Mouse (Mus musculus): ENCODE measurements at regions not wholly inside any gene's neighbourhood (a gene's known extent, or its start where the extent isn't known, plus 50 kb on each side); places are given as distances from the start of the nearest gene placed in this dataset.

DNA sequence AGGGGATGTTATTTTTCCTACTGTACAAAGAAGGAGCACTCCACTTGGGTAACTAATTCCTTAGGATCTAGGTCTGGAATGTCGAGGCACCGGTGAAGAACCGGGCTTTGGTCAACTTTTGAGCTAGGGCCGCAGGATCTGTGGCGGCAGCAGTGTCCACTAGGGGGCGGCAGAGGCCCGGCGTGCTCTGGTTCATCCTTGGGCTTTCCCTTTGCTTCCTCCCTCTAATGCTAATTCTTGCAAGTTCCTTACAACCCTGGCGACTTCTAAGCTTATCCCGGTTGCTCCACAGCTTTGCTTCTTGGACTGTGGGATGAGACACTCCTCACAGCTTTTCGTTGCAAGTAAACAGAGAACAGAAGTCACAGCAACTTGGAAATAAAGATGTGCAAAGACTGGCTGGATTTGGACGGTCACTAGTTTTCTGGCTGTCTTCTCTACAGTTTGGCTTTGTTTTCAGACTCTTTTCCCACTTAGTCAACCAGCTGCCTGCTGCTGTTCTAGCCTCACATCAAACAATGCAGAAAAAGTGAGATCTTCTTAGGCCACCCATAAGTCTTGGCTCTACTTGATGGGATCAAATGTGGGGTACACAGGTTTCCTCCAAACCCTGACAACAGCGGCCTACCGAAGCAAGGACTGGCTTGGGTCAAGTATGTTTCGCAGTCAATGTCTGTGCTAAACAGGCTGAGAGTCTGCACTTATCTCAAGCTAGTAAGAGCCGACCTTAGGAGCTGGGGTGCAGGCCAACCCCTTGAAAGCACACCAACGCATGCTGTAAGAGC, 51.2 kb upstream of the Tmem72 start:
- H3K4me2 ChIP-seq (ENCODE audit: low read depth, low read length, poor library complexity, severe bottlenecking), result no peak overlapping the region
- ATAC-seq (ENCODE audit: low FRiP score), result 0 out of 2 replicates have a peak, but pooled peaks have one; percentile 31
- no peaks in the 10 kb centered on the region for H3K9me3 ChIP-seq (ENCODE audit: low read length)

DNA sequence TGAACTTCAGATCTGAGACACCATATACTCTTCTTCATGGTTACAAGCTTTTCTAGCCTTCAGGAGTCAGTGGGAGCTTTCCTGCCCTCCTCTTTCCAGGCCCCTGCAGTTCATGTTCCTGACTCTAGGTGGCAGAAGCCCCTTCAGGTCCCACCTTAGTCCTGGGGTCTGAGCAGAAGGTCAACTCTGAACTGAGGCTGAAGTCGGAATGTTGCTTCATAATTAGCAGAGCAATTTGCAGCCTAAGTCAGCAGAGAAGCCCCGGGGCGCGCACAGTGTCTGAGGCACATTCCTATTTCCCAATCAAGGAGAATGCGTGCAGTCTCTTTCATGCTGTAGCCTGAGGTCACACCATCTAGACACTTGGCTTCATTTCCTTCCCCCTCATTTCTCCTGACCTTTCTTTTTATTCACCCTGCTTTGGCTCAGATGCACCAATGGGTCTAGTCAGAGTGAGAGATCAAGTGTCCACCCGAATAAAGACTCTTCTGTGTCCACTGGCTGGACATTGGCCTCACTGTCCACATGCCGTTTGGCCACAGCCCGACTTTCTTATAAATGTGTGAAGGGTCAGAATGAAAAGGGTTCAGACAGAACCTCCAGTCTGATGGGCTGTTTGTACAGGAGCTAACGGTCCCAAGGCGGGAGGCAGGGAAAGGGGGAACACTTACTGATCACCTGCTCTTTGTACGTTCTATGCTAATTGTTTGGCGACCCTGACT, 58.4 kb upstream of the Tmem72 start:
- TF ChIP-seq CTCF (IDR thresholded peaks at IDR 0.05), result peak; percentile 69
- ATAC-seq (ENCODE audit: low FRiP score) (no peak), DNase-seq (ENCODE audit: low spot score) (peak; percentile 20)
- Histone ChIP-seq H3K9ac (replicated peaks; ENCODE audit: low read length, poor library complexity, severe bottlenecking) (no peak overlapping the region), H3K27ac (ENCODE audit: low read depth, low read length) (no peak overlapping the region), H3K4me3 (ENCODE audit: low read depth, low read length) (no peak overlapping the region), H3K4me2 (ENCODE audit: low read depth, low read length, poor library complexity, severe bottlenecking) (no peak overlapping the region), H3K27me3 (ENCODE audit: insufficient read depth, low read length) (no peaks in the 10 kb centered on the region), H3K4me1 (ENCODE audit: insufficient read depth, low read length) (no peaks in the 10 kb centered on the region), H3K36me3 (ENCODE audit: insufficient read depth, low read length) (no peaks in the 10 kb centered on the region), H3K9me3 (ENCODE audit: low read length) (no peaks in the 10 kb centered on the region)
- 83% methylated on average over 12 of the region's 12 CpGs for WGBS

More for the DNA sequence above, 51.2 kb upstream of the Tmem72 start:
- no peak overlapping the region for H3K9ac ChIP-seq (replicated peaks; ENCODE audit: low read length, poor library complexity, severe bottlenecking)
- H3K36me3 ChIP-seq (ENCODE audit: insufficient read depth, low read length), result no peaks in the 10 kb centered on the region
- no peak overlapping the region for H3K4me3 ChIP-seq (ENCODE audit: low read depth, low read length)
- TF ChIP-seq CTCF (IDR thresholded peaks at IDR 0.05), result peak; percentile 97
- peak; percentile 72 for DNase-seq (ENCODE audit: low spot score)
- WGBS, result 37% methylated on average over 17 of the region's 17 CpGs
- no peaks in the 10 kb centered on the region for H3K27me3 ChIP-seq (ENCODE audit: insufficient read depth, low read length)
- no peaks in the 10 kb centered on the region for H3K4me1 ChIP-seq (ENCODE audit: insufficient read depth, low read length)
- H3K27ac ChIP-seq (ENCODE audit: low read depth, low read length), result no peak overlapping the region

DNA sequence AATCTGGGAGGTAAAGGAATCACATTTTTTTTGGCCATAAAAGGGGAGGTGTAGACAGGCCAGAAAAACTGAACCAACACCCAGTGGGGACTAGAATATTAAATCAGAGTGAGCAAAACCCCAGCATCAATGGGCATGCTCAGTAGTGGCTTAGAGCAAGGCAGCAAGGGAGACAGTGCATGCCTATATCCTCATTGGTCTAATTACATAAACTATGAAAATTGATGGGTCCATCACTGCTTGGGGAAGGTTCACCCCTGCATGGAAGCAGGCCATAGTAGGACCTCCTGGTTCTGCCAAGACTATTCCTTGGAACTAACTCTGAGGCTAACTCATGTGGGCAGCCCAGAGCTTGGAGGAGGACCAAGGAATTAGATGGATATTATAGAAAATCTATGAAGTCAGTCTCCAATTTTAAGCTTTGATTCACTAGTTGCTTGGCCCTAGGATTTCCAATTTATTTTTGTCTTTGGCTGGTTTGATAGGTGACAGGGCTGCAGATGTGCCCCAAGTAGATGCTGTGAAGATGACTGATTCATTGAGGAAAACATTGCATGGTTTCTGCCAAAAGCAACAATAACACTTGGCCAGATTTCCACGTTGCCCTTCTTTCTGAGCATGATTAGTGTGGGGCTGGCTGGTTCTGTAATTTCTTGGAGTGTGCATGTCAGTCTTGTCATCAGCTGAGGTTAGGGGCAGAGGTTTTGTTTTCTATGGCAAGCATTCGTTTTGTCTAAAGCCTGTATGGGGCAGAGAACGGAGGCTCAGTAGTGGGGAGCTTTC, 70.0 kb upstream of the Tmem72 start:
- TF ChIP-seq CTCF (IDR thresholded peaks at IDR 0.05), result no peak
- H3K36me3 ChIP-seq (ENCODE audit: insufficient read depth, low read length), result no peaks in the 10 kb centered on the region
- H3K9ac ChIP-seq (replicated peaks; ENCODE audit: low read length, poor library complexity, severe bottlenecking), result no peak overlapping the region
- no peak for ATAC-seq (ENCODE audit: low FRiP score)
- H3K27ac ChIP-seq (ENCODE audit: low read depth, low read length), result no peak overlapping the region
- 52% methylated on average over 3 of the region's 3 CpGs for WGBS
- H3K4me3 ChIP-seq (ENCODE audit: low read depth, low read length), result no peak overlapping the region
- DNase-seq (ENCODE audit: low spot score), result peak; percentile 14
- no peaks in the 10 kb centered on the region for H3K27me3 ChIP-seq (ENCODE audit: insufficient read depth, low read length)
- no peaks in the 10 kb centered on the region for H3K4me1 ChIP-seq (ENCODE audit: insufficient read depth, low read length)
- H3K9me3 ChIP-seq (ENCODE audit: low read length), result no peaks in the 10 kb centered on the region
- H3K4me2 ChIP-seq (ENCODE audit: low read depth, low read length, poor library complexity, severe bottlenecking), result no peak overlapping the region

DNA sequence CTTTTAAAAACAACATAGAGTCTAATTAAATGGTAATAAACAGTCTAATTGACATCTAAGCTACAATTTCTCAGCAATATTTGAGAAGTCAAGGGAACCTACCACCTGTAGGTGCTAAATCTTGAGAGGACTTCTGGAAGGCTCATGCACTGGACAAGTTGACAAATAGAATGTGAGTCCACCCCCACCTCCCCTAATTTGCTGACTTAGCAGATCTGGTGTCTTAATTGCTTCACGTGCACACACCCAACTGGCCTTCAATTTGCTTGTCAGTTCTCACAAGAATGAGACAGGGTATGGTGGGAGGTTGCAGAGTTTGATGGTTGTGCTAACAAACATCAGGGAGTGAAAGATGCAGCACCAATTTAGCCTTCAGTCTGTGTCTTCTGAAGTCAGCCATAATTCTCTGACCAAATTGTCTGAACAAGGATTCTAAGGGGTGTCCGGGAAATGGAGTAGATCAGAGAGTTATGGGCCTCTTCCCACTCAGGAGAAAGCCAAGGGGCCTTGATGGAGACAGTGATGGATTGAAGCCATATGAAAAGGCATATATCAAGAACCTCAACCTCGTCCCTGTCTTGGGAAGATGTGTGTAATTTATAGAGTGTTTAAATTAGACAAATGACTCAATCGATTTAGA, 76.7 kb upstream of the Tmem72 start:
- H3K9me3 ChIP-seq (ENCODE audit: low read length), result no peaks in the 10 kb centered on the region
- DNase-seq (ENCODE audit: low spot score) (no peak), ATAC-seq (ENCODE audit: low FRiP score) (no peak)
- H3K9ac ChIP-seq (replicated peaks; ENCODE audit: low read length, poor library complexity, severe bottlenecking), result no peak overlapping the region
- H3K27ac ChIP-seq (ENCODE audit: low read depth, low read length), result no peak overlapping the region
- no peak overlapping the region for H3K4me2 ChIP-seq (ENCODE audit: low read depth, low read length, poor library complexity, severe bottlenecking)
- no peak overlapping the region for H3K4me3 ChIP-seq (ENCODE audit: low read depth, low read length)
- WGBS, result 88% methylated on average over 4 of the region's 4 CpGs
- no peaks in the 10 kb centered on the region for H3K36me3 ChIP-seq (ENCODE audit: insufficient read depth, low read length)
- no peak for TF ChIP-seq CTCF (IDR thresholded peaks at IDR 0.05)
- H3K27me3 ChIP-seq (ENCODE audit: insufficient read depth, low read length), result no peaks in the 10 kb centered on the region
- H3K4me1 ChIP-seq (ENCODE audit: insufficient read depth, low read length), result no peaks in the 10 kb centered on the region

DNA sequence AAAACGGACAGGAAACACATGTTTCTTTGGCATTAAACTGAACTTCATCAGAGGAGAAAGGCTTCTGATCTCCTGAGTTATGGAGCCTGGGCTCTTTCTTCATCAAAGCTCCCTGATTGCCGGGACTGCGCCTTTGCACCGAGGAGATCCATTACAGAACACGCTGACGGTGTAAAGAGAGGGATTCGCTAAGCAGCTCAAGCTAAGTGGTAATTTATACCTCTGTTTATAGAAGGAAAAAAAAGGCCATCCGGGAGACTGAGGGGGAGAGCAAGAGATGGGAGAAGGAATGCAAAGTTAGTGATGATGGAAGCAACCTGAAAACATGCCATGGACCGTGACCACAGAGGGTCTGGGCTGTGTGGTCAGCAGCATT, 77.2 kb upstream of the Tmem72 start:
- H3K4me2 ChIP-seq (ENCODE audit: low read depth, low read length, poor library complexity, severe bottlenecking), result no peak overlapping the region
- H3K36me3 ChIP-seq (ENCODE audit: insufficient read depth, low read length), result no peaks in the 10 kb centered on the region
- no peaks in the 10 kb centered on the region for H3K27me3 ChIP-seq (ENCODE audit: insufficient read depth, low read length)
- no peak overlapping the region for H3K4me3 ChIP-seq (ENCODE audit: low read depth, low read length)
- no peaks in the 10 kb centered on the region for H3K4me1 ChIP-seq (ENCODE audit: insufficient read depth, low read length)
- no peak overlapping the region for H3K27ac ChIP-seq (ENCODE audit: low read depth, low read length)
- ATAC-seq (ENCODE audit: low FRiP score), result no peak
- WGBS, result 80% methylated on average over 9 of the region's 9 CpGs
- H3K9me3 ChIP-seq (ENCODE audit: low read length), result no peaks in the 10 kb centered on the region
- H3K9ac ChIP-seq (replicated peaks; ENCODE audit: low read length, poor library complexity, severe bottlenecking), result no peak overlapping the region
- no peak for DNase-seq (ENCODE audit: low spot score)
- TF ChIP-seq CTCF (IDR thresholded peaks at IDR 0.05), result no peak
